Mouse (Mus musculus) heart, adult 2 months (tissue): ENCODE data around the gene Pou2af1.

Experiments used
- EP300 ChIP-seq: fragments of 200-500 bp; IDR thresholded peaks from 2 replicates; pipeline ENCODE4 v1.6.1; 2011; ENCODE audit warnings: low read depth, low read length, control low read depth; ENCODE audit not compliant: insufficient read depth
- POLR2A ChIP-seq: fragments of 200-500 bp; IDR thresholded peaks from 2 replicates; pipeline ENCODE4 v1.6.1; 2011; ENCODE audit warnings: mild to moderate bottlenecking, low read depth, low read length, control low read depth; ENCODE audit not compliant: insufficient read depth

DNA sequence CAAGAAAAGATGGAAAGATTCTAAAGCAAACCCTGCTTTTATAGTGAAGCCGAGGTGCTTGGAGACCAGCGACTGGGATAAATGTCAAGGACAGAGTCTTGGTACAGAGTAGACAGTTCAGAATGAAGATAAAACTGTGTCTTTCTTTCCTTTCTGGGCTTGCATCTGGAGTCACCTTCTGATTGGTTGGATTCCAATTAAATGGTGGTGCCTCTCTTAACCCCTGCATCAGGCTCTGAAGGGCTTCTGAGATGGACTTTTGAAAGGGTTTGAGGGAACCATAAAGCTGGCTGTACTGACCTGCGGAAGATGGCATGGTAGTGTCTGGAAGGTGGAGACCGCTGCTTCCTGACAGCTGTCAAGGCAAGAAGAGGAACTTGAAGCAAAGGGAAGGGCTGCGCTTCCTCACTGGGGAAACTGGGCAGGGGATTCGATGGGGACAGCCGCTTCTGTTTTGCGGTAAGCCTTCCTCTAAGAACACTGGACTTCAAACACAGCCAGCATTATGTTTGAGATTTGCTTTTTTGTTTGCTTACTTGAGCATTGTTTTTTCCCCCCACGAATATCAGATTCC lies 60.2 kb downstream of the Pou2af1 start:
- TF ChIP-seq POLR2A, result no peak
- no peak for TF ChIP-seq EP300
